Mouse (Mus musculus) E14TG2a.4 (cell line): ENCODE measurements around the gene Glud1.

Source experiments
- CTCF ChIP-seq: conservative IDR thresholded peaks from 2 replicates; pipeline ENCODE4 v1.5.1; 2014; ENCODE audit warnings: low read length
- NANOG ChIP-seq: IDR thresholded peaks from 2 replicates; pipeline ENCODE4 v1.6.1; 2014; ENCODE audit warnings: borderline replicate concordance, low read length, mixed read lengths
- POU5F1 ChIP-seq: IDR thresholded peaks from 2 replicates; pipeline ENCODE4 v1.6.1; 2014; ENCODE audit warnings: low read length, borderline replicate concordance

GRCm38 (mm10) chr14:34331886-34332285, 21.4 kb downstream of the Glud1 start:
- TF ChIP-seq CTCF (no peak), POU5F1 (no peak), NANOG (no peak)
